Mouse (Mus musculus) brain, embryonic 14.5 days (tissue): ENCODE data around the gene Chd3.

Experiments
- CTCF ChIP-seq: fragments of 200-500 bp; IDR thresholded peaks from 2 replicates; pipeline ENCODE4 v1.5.1; 2012; ENCODE audit warnings: inconsistent platforms, mild to moderate bottlenecking, moderate library complexity, borderline replicate concordance; ENCODE audit not compliant: insufficient read depth, insufficient read length; ENCODE audit errors: extremely low read depth
- POLR2A ChIP-seq: fragments of 200-500 bp; IDR thresholded peaks from 2 replicates; pipeline ENCODE4 v1.6.1; 2012; ENCODE audit warnings: mild to moderate bottlenecking, inconsistent platforms, borderline replicate concordance; ENCODE audit not compliant: poor library complexity, insufficient read depth, insufficient read length, severe bottlenecking; ENCODE audit errors: extremely low read depth

DNA sequence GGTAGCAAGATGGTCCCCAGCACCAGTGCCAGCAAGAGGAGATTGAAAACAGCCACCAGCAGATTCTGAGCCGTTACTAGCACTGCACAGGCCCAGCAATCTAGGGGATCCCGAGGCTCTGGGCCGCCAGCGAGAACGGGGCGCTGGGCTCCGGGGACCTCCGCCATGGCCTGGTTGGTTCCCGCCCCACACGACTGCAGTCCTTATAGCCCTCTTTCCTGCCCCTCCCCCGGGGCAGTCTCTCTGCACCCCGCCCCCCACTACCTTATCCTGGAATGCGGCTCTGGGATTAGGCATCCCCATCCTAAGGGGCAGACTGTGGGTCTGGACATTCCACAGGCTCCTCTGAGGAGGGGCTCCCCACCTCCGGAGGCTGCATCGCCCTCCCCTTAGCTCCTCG is 28.9 kb upstream of the Chd3 start, which contains the start of gene Tmem88:
- TF ChIP-seq CTCF (no peak), POLR2A (no peak)
